Mouse (Mus musculus) heart, embryonic 13.5 days (tissue): ENCODE measurements around the gene Crk. TPM values are rescaled to one million over a fixed set of nuclear protein-coding genes. Genes with fewer than 3 reads are reported as not detected.

Experiments
- ATAC-seq: fragments of 200-750 bp; cut with Nextera tagmentation; 2 replicates; pipeline ENCODE4 v1.8.0; 2017; ENCODE audit warnings: moderate TSS enrichment; ENCODE audit not compliant: insufficient number of reproducible peaks, low FRiP score, low TSS enrichment; ENCODE audit errors: extremely low read depth
- H3K27ac ChIP-seq: fragments of 300-500 bp; sonication (generic); replicated peaks from 2 replicates; pipeline ENCODE4 v1.5.1; 2015; ENCODE audit warnings: moderate library complexity, mild to moderate bottlenecking, inconsistent platforms
- H3K27me3 ChIP-seq: fragments of 300-500 bp; sonication (generic); replicated peaks from 2 replicates; pipeline ENCODE4 v1.6.1; 2015; ENCODE audit warnings: mild to moderate bottlenecking, inconsistent platforms
- H3K36me3 ChIP-seq: fragments of 300-500 bp; sonication (generic); 2 replicates; pipeline ENCODE4 v1.6.1; 2015; ENCODE audit warnings: mild to moderate bottlenecking, inconsistent platforms
- H3K4me1 ChIP-seq: fragments of 300-500 bp; sonication (generic); 2 replicates; pipeline ENCODE4 v1.6.1; 2015; ENCODE audit warnings: inconsistent platforms
- H3K4me2 ChIP-seq: fragments of 300-500 bp; sonication (generic); 2 replicates; pipeline ENCODE4 v1.6.1; 2015; ENCODE audit warnings: inconsistent platforms, mild to moderate bottlenecking, moderate library complexity
- H3K4me3 ChIP-seq: fragments of 300-500 bp; sonication (generic); 2 replicates; pipeline ENCODE4 v1.5.1; 2015; ENCODE audit warnings: moderate library complexity, mild to moderate bottlenecking, inconsistent platforms
- H3K9ac ChIP-seq: fragments of 300-500 bp; sonication (generic); 2 replicates; pipeline ENCODE4 v1.6.1; 2015; ENCODE audit warnings: inconsistent platforms, mild to moderate bottlenecking, moderate library complexity
- H3K9me3 ChIP-seq: fragments of 300-500 bp; sonication (generic); 2 replicates; pipeline ENCODE4 v1.6.1; 2016; ENCODE audit warnings: inconsistent platforms
- WGBS: fragments of 180-500 bp; shearing (Covaris S2); methylation state at CpG from one replicate; pipeline ENCODE4 v1.1.7; 2015; ENCODE audit warnings: mixed read lengths; 5-methylcytosine and 5-hydroxymethylcytosine counted together
- polyA plus RNA-seq: library from polyadenylated mRNA; unstranded; fragments of >200 nt; fragmentation: Nextera tagmentation; extraction: Ambion mirVana; gene quantifications from 2 replicates; pipeline ENCODE4 v1.2.1, GENCODE M21; 2015

Gene Crk
- polyA plus RNA-seq: 84.8 and 93.1 TPM in 2 replicates

DNA sequence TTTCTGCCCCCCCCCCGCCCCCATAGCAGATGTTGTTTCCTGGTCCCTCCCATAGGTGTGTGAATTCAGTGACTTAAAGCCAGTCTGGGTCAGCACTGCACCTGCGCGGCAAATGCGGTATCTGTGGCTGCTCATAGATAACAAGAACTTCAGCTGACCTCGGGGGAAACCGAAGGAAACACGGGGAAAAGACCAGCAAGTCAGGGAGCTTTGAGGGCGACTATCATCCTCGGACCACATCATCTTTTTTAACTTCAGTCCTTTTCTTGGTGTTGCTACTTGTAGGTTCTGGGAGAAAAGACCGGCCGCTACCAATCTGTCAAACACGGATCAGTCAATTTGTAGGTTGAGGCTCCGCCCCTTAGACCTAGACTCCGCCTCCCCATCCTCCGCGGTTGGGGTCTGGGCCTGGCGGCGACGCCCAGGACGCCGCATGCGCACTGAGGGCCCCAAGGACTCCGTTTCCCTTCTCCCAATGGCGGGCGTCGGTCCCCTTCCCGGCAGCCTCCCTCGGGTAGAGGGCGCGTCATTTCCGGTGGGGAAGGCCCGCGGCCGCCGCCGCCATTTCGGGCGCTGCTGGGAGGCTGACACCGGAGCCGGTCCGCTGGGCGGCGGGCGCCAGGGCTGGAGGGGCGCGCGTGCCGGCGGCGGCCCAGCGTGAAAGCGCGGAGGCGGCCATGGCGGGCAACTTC lies at the start of gene Crk:
Gene Crk, plus strand, starts transcription at position 513 of the 692 bp plus-strand sequence.
- Histone ChIP-seq H3K27ac (peak within 1 kb of the TSS; percentile 99), H3K9me3 (no peaks in the 10 kb centered on the region), H3K4me2 (peak within 1 kb of the TSS; percentile 90), H3K27me3 (no peaks in the 10 kb centered on the region), H3K4me3 (peak within 1 kb of the TSS; percentile 100), H3K36me3 (peaks cover 20% of the 10 kb centered on the region), H3K9ac (peak within 1 kb of the TSS; percentile 99), H3K4me1 (peaks cover 34% of the 10 kb centered on the region)
- peak; percentile 94 for ATAC-seq
- under 1% methylated on average over 55 of the region's 55 CpGs for WGBS

DNA sequence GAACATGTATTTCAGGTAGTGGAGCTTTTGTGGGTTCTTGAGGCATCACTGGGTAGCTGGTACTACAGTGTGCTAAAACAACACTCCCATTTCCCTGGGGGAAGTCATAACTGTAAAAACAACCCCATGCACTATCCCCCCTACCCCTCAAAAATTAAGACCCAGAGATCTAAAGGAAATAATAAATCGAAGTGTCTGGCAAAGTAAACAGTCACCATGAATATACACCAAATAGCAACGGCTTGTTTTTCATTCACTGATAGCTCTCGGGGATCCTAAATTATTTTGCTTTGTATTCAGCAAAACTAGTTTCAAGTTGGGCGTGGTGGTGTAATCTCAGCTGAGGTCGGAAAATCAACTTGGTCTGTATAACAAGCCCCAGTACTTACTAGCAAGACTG lies 49.0 kb upstream of the Crk start:
- ATAC-seq: no peak
- H3K27ac ChIP-seq: peak overlapping the region; percentile 88
- H3K27me3 ChIP-seq: no peaks in the 10 kb centered on the region
- peak overlapping the region; percentile 95 for H3K4me2 ChIP-seq
- peaks cover 59% of the 10 kb centered on the region for H3K36me3 ChIP-seq
- peaks cover 31% of the 10 kb centered on the region for H3K4me1 ChIP-seq
- peak overlapping the region; percentile 88 for H3K9ac ChIP-seq
- WGBS: 15% methylated on average over 5 of the region's 5 CpGs
- no peaks in the 10 kb centered on the region for H3K9me3 ChIP-seq
- H3K4me3 ChIP-seq: peak overlapping the region; percentile 90

DNA sequence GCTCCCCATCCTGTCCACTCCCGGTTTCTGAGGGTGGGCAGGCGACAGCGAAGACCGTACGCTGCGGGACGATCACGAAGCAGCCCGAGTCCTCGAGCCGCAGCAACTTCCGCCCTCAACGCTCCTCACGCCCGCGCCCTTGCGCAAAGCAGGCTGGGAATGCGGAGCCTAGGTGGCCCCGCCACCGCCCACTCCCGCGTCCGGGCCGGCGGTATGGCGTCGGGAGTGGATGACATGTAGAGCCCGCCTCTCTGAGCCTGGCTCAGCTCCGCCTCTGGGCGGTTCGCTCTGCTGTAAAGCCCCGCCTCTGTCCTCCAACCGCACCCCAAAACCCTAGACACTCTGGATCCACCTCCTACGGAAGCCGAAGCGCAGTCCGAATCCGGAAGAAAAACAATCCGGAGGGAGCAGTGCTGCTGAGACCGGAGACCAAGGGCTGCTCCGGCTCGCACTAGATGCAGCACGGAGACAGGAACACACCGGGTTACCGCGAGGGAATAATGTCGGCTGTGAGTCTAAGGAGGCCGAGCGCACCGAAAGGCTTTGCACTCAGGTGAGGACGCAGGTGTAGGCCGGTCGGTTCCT lies 48.3 kb upstream of the Crk start, which contains the start of gene Inpp5k:
Gene Inpp5k, plus strand, starts transcription at position 344 of the 585 bp plus-strand sequence.
- no peaks in the 10 kb centered on the region for H3K27me3 ChIP-seq
- H3K4me2 ChIP-seq: peak within 1 kb of the TSS; percentile 95
- peaks cover 29% of the 10 kb centered on the region for H3K4me1 ChIP-seq
- peak within 1 kb of the TSS; percentile 90 for H3K4me3 ChIP-seq
- under 1% methylated on average over 53 of the region's 53 CpGs for WGBS
- peak within 1 kb of the TSS; percentile 88 for H3K27ac ChIP-seq
- peak; percentile 98 for ATAC-seq
- no peaks in the 10 kb centered on the region for H3K9me3 ChIP-seq
- H3K9ac ChIP-seq: peak within 1 kb of the TSS; percentile 88
- peaks cover 55% of the 10 kb centered on the region for H3K36me3 ChIP-seq

DNA sequence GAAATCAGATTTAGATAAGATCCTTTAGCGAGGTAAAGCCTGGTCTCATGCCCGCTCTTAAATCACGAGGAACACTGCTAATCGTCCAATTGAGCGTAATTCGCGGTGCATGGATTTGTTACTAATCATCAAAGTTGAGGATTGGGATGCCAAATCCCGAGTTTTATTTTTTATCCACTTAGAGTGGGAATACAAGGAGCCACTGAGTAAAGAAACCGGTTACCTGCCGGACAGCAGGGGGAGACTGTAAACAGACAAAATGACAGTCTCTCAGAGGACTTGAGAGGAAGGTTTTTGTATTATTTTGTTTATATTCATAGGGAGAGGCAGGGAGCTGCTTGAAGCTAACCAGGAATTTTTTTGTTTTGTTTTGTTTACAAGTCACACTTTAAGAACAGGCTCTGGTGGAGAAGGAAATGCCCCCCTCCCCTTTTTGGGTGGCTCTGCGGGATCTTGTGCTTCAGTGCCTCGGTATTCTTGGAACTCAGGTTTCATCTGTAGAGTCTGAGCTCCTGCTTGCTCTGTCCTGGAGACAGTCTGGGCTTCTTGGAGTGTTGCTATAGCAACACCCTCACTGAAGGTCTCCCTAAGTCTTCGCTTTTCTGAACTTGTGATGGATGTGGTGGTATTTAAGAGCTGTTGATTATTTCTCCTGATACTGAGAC lies 47.4 kb upstream of the Crk start:
- Histone ChIP-seq H3K27ac (peak overlapping the region; percentile 88; the same call in 1 of the 2 replicates), H3K4me3 (peak overlapping the region; percentile 90), H3K4me2 (peak overlapping the region; percentile 95), H3K9me3 (no peaks in the 10 kb centered on the region), H3K9ac (peak overlapping the region; percentile 88), H3K27me3 (no peaks in the 10 kb centered on the region), H3K36me3 (peaks cover 45% of the 10 kb centered on the region), H3K4me1 (peaks cover 29% of the 10 kb centered on the region)
- no peak for ATAC-seq
- WGBS: 11% methylated on average over 13 of the region's 13 CpGs

DNA sequence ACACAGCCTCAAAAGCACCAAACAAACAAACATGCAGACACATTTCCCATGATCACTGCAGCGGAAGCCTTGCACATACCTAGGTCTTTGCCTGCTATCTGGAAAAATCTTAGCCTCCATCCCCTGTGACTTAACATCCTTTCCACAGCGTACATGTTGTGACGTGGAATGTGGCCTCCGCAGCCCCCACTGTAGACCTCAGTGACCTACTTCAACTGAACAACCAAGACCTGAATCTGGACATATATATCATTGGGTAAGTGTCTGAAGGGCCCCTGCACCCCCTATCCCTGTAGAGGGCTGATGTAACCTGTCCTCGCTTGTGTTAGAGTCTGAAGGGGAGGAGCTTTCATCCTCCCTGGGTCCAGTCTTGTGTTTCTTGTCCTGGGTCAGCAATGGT lies 46.1 kb upstream of the Crk start:
- Histone ChIP-seq H3K27ac (no peak overlapping the region), H3K36me3 (peaks cover 46% of the 10 kb centered on the region), H3K4me3 (no peak overlapping the region), H3K9me3 (no peaks in the 10 kb centered on the region), H3K4me2 (no peak overlapping the region), H3K4me1 (peaks cover 29% of the 10 kb centered on the region), H3K9ac (no peak overlapping the region), H3K27me3 (no peaks in the 10 kb centered on the region)
- ATAC-seq: no peak
- 82% methylated on average over 5 of the region's 5 CpGs for WGBS

DNA sequence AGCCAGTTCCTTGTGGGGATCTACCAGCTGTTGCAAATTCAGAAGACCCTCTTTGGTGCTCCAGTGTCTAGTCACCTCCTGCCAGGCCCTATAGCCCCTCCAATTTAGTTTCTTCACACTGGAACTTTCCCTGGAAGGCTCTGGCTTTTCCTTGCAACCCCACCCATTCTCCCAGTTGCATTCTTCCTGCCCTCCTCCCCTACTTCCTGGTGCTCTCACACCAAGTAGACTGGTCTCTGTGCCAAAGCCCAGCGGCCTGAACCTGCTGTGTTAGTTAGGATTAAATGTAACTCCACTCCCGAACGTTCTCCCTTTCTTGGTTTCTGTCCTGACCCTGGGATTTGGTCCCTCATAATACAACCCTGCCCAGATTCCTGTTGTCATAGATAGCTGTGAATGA lies 44.3 kb upstream of the Crk start:
- Histone ChIP-seq H3K27me3 (no peaks in the 10 kb centered on the region), H3K4me3 (no peak overlapping the region), H3K9me3 (no peaks in the 10 kb centered on the region), H3K27ac (0 out of 2 replicates have a peak overlapping the region, but pooled peaks have one; percentile 40), H3K4me2 (no peak overlapping the region), H3K4me1 (peaks cover 24% of the 10 kb centered on the region), H3K9ac (no peak overlapping the region), H3K36me3 (peaks cover 44% of the 10 kb centered on the region)
- no peak for ATAC-seq
- 68% methylated on average over 3 of the region's 3 CpGs for WGBS

DNA sequence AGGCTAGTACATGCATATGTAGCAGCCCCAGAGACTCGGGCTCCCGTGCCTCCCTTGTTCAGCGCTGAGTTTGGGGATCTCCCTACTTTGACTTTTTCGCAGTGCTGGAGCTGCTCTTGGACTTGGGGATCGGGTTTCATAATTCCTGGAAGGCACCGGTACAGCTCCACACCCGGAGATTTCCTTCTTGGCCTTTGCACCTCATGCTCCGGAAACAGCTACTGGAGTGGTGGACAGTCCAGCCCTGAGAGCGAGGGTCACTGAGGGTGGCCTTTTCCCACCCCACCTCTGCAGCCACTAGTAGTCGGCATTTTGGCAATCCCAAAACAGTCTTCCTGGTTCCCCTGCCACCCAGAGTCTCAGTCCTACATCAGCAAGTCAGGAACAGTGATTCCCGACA lies 43.7 kb upstream of the Crk start:
- Histone ChIP-seq H3K36me3 (peaks cover 46% of the 10 kb centered on the region), H3K4me1 (peaks cover 19% of the 10 kb centered on the region), H3K27me3 (no peaks in the 10 kb centered on the region), H3K4me2 (no peak overlapping the region), H3K27ac (no peak overlapping the region), H3K9ac (no peak overlapping the region), H3K4me3 (no peak overlapping the region), H3K9me3 (no peaks in the 10 kb centered on the region)
- no peak for ATAC-seq
- 58% methylated on average over 11 of the region's 11 CpGs for WGBS

DNA sequence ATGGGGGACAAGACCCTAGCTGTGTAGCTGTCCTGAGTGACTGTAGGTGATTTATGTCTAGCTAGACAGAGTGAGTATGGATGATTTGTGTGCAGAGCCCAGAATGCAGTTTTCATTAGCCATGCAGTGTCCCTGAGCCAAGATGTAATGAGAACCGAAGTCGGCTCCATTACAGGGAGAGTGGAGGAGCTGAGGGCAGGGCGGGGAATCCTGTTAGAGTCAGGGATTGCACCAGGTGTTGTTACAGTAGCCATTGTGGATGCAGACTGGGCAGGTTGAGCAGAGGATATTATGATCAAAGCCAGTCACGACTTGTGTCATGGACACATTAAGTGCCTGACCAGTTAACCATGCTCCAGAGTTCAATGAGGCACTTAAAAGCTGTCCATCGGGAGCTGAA lies 35.7 kb upstream of the Crk start:
- Histone ChIP-seq H3K36me3 (peaks cover 25% of the 10 kb centered on the region), H3K27ac (no peak overlapping the region), H3K9ac (no peak overlapping the region), H3K4me3 (no peak overlapping the region), H3K9me3 (no peaks in the 10 kb centered on the region), H3K4me1 (peaks cover 12% of the 10 kb centered on the region), H3K4me2 (no peak overlapping the region), H3K27me3 (no peaks in the 10 kb centered on the region)
- WGBS: 65% methylated on average over 5 of the region's 5 CpGs
- ATAC-seq: no peak

DNA sequence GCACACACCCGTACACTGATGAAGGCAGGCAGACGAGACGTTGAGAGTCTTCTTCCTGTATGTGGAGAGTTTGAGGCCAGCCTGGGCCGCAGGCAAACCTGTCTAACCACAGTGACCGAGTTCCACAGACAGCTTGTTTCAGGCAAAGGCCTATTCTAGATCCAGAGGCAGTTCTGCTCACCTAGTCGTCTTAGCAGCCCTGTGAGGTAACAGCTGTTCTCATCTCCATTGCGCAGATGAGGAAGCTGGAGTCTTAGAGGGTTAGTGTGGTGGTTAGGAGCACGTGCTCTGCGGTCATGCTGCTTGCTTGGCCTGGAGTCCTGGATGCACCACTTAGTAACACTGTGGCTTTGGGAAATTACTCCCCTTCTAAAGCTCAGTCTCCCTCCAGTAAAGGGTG lies 34.4 kb upstream of the Crk start:
- 76% methylated on average over 9 of the region's 9 CpGs for WGBS
- H3K4me2 ChIP-seq: no peak overlapping the region
- H3K9me3 ChIP-seq: no peaks in the 10 kb centered on the region
- no peak for ATAC-seq
- no peak overlapping the region for H3K4me3 ChIP-seq
- H3K36me3 ChIP-seq: peaks cover 19% of the 10 kb centered on the region
- no peaks in the 10 kb centered on the region for H3K27me3 ChIP-seq
- no peak overlapping the region for H3K27ac ChIP-seq
- no peak overlapping the region for H3K9ac ChIP-seq
- H3K4me1 ChIP-seq: peaks cover 24% of the 10 kb centered on the region

DNA sequence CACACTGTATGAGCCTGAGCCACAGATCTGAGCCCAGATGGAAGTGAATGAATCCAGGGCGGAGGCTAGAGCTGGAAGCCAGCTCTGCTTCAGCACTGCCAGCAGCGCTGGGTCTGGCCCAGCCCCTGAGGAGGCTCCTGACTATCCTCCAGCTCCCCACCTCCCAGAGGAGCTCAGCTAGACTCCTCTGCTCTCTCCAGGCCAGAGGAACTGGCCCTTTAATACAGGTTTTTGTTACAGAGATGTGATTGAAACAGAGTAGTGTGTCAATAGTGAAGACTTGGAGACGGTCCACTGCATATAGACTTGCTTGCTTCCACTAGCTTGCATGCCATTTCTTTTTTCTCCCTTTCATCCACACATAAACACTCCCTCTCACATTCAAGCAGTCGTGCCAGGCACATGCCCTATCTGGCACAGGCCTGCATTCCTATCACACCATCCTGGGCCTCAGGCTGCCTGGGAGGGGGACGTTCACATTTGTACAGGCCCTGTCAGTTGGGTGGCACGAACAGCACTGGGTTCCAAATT lies 31.3 kb upstream of the Crk start:
- Histone ChIP-seq H3K9me3 (no peaks in the 10 kb centered on the region), H3K4me2 (no peak overlapping the region), H3K36me3 (peaks cover 7% of the 10 kb centered on the region; the same call in 1 of the 2 replicates), H3K27me3 (no peaks in the 10 kb centered on the region), H3K27ac (peak overlapping the region; percentile 93), H3K4me1 (peaks cover 47% of the 10 kb centered on the region), H3K9ac (peak overlapping the region; percentile 6), H3K4me3 (no peak overlapping the region)
- 56% methylated on average over 6 of the region's 6 CpGs for WGBS
- no peak for ATAC-seq

DNA sequence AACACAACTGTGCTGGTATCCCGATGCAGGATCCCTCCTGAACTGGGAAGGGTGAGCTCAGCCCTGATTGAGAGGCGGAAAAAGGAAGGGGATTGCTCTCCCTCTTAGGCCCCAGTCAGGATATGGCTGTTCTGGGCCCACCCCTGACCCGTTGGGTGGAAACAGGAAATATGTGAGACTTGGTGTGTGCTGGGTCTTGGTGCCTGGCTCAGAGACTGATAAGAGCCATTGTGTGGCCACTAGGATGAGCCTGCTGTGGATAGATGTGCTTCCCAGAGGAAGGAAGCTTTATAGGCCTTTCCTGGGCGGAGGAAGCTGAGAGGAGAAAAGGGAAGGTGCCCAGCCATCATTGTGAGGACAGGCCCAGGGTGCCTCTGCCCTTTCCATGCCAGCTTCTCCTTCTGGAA lies 29.9 kb upstream of the Crk start:
- Histone ChIP-seq H3K9ac (no peak overlapping the region), H3K4me3 (no peak overlapping the region), H3K9me3 (no peaks in the 10 kb centered on the region), H3K4me1 (peaks cover 58% of the 10 kb centered on the region), H3K27ac (peak overlapping the region; percentile 93), H3K27me3 (no peaks in the 10 kb centered on the region), H3K4me2 (no peak overlapping the region), H3K36me3 (peaks cover 7% of the 10 kb centered on the region; the same call in 1 of the 2 replicates)
- 47% methylated on average over 4 of the region's 4 CpGs for WGBS
- ATAC-seq: no peak
